Mouse (Mus musculus) NIH3T3 (cell line): Measurements from ENCODE around the gene Insm2.
A peak's percentile ranks its signal among the peaks of the same experiment; 100 is the strongest.

Experiments used
- DNase-seq: peaks from one replicate; pipeline ENCODE4 v3.0.0-alpha.2; 2012; ENCODE audit warnings: low read depth

Insm2 gene

GRCm38 (mm10) chr12:55604411-55604810, 5.2 kb downstream of the Insm2 start:
- peak; percentile 24 for DNase-seq

GRCm38 (mm10) chr12:55607902-55608301, 8.7 kb downstream of the Insm2 start:
- DNase-seq, result no peak

- no peak for DNase-seq
These were observed 11.6 kb downstream of the Insm2 start for GRCm38 (mm10) chr12:55610812-55611211.

GRCm38 (mm10) chr12:55620321-55620720, 21.1 kb downstream of the Insm2 start:
- DNase-seq, result no peak

GRCm38 (mm10) chr12:55622615-55623245, 23.5 kb downstream of the Insm2 start:
- DNase-seq, result no peak

- DNase-seq, result no peak
These were observed 24.0 kb downstream of the Insm2 start for GRCm38 (mm10) chr12:55623254-55623653.

- DNase-seq, result no peak
These were observed 27.5 kb downstream of the Insm2 start for GRCm38 (mm10) chr12:55626711-55627110.

GRCm38 (mm10) chr12:55648011-55648525, 48.8 kb downstream of the Insm2 start:
- no peak for DNase-seq
